Mouse (Mus musculus): ENCODE measurements around the gene Tdgf1. TPM values are rescaled to one million over a fixed set of nuclear protein-coding genes. Genes with fewer than 3 reads are reported as not detected.

The Tdgf1 gene
- total and polyA plus RNA-seq, 3 experiments, result not detected

GRCm38 (mm10) chr9:110922759-110923158, 23.2 kb downstream of the Tdgf1 start:
- Histone ChIP-seq H3K9ac (ENCODE audit: control insufficient read depth, low read depth, low read length, poor library complexity, severe bottlenecking) (no peak overlapping the region), H3K27me3 (ENCODE audit: control insufficient read depth in 1 of 2, insufficient read depth in 2 of 2, low read length in 2 of 2) (no peaks in the 10 kb centered on the region), H3K4me1 (ENCODE audit: control insufficient read depth in 1 of 2, insufficient read depth in 2 of 2, low read length in 2 of 2) (no peaks in the 10 kb centered on the region), H3K79me2 (ENCODE audit: control insufficient read depth, insufficient read depth, low read length, poor library complexity) (no peaks in the 10 kb centered on the region), H3K27ac (ENCODE audit: control insufficient read depth, low read depth, low read length) (no peak overlapping the region), H3K4me3 (ENCODE audit: control insufficient read depth in 1 of 2, insufficient read depth in 1 of 2, low read depth in 2 of 2, low read length in 2 of 2) (no peak overlapping the region), H3K9me3 (replicated peaks; ENCODE audit: insufficient read depth, low read length) (no peaks in the 10 kb centered on the region), H3K36me3 (ENCODE audit: control insufficient read depth in 1 of 2, insufficient read depth in 2 of 2, low read length in 2 of 2) (no peaks in the 10 kb centered on the region)
- TF ChIP-seq ELF1 (IDR thresholded peaks at IDR 0.05; ENCODE audit: low read depth, low read length), result no peak
- TF ChIP-seq CHD1 (IDR thresholded peaks at IDR 0.05; ENCODE audit: low read depth, low read length), result no peak
- TF ChIP-seq CTCF (IDR thresholded peaks at IDR 0.05 in 2 of 3, conservative IDR thresholded peaks at IDR 0.05 in 1 of 3; ENCODE audit: control insufficient read depth in 1 of 3, insufficient read depth in 1 of 3, low read depth in 2 of 3, low read length in 3 of 3, poor library complexity in 1 of 3, severe bottlenecking in 1 of 3), result peak; percentile 72 to 89 (median 73)
- no peak for TF ChIP-seq MXI1 (IDR thresholded peaks at IDR 0.05; ENCODE audit: low read depth, low read length)
- TF ChIP-seq E2F4 (IDR thresholded peaks at IDR 0.05; ENCODE audit: borderline replicate concordance, low read depth, low read length), result no peak
- TF ChIP-seq JUND (IDR thresholded peaks at IDR 0.05; ENCODE audit: low read depth, low read length), result no peak
- TF ChIP-seq GABPA (IDR thresholded peaks at IDR 0.05; ENCODE audit: low read depth, low read length), result no peak
- peak; percentile 46 for TF ChIP-seq SMC3 (IDR thresholded peaks at IDR 0.05; ENCODE audit: low read depth, low read length)
- TF ChIP-seq CHD2 (IDR thresholded peaks at IDR 0.05; ENCODE audit: low read length), result no peak
- no peak for TF ChIP-seq EP300 (IDR thresholded peaks at IDR 0.05; ENCODE audit: low read depth in 1 of 2, low read length in 2 of 2)
- peak; percentile 64 for TF ChIP-seq RAD21 (IDR thresholded peaks at IDR 0.05; ENCODE audit: low read depth, low read length)
- no peak for TF ChIP-seq HCFC1 (IDR thresholded peaks at IDR 0.05; ENCODE audit: low read depth, low read length)
- TF ChIP-seq USF2 (IDR thresholded peaks at IDR 0.05; ENCODE audit: borderline replicate concordance in 1 of 2, insufficient read depth in 1 of 2, low read depth in 1 of 2, low read length in 2 of 2), result no peak
- TF ChIP-seq ZNF384 (IDR thresholded peaks at IDR 0.05; ENCODE audit: low read depth, low read length), result no peak
- no peak for TF ChIP-seq MYB (IDR thresholded peaks at IDR 0.05; ENCODE audit: low read depth, low read length)
- no peak for TF ChIP-seq NRF1 (IDR thresholded peaks at IDR 0.05; ENCODE audit: insufficient read depth, low read depth, low read length, poor library complexity, severe bottlenecking)
- TF ChIP-seq TBP (IDR thresholded peaks at IDR 0.05; ENCODE audit: low read depth, low read length), result no peak
- TF ChIP-seq MAX (IDR thresholded peaks at IDR 0.05; ENCODE audit: low read length), result no peak
- no peak for TF ChIP-seq KAT2A (conservative IDR thresholded peaks at IDR 0.05; ENCODE audit: low read depth, low read length)
- TF ChIP-seq ETS1 (IDR thresholded peaks at IDR 0.05; ENCODE audit: low read depth, low read length), result no peak
- TF ChIP-seq ZC3H11A (IDR thresholded peaks at IDR 0.05; ENCODE audit: low read depth, low read length), result no peak
- TF ChIP-seq RCOR1 (IDR thresholded peaks at IDR 0.05; ENCODE audit: low read depth, low read length), result no peak
- no peak for TF ChIP-seq UBTF (IDR thresholded peaks at IDR 0.05; ENCODE audit: borderline replicate concordance, insufficient read depth, low read depth, low read length)
- peak; percentile 48 for DNase-seq (ENCODE audit: low read depth, low spot score)

All from MEL (cell line).